Mouse (Mus musculus): ENCODE measurements around the gene Slc17a3. TPM values are rescaled to one million over a fixed set of nuclear protein-coding genes. Genes with fewer than 3 reads are reported as not detected.

The Slc17a3 gene
- polyA plus RNA-seq (2016; fragmentation: Nextera tagmentation; extraction: Ambion mirVana), result not detected in 2 replicates

DNA sequence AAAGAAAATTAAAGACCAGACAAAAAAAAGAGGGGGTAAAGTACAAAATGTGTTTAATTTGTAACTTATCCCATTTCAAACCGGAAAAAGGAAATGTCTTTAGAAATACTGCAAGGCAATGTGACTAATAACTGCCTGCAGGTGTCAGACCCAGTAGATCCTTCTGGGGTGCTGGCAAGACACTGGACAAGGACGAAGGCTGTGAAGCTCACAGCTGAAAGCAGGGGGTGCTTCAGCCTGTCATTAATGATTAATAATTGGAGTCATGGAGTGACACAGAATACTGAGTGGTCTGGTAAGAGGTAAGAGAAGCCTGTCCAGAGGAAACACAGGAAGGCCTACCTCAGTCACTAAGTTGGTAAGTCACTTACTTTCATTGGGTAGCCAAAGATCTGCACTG lies at the start of gene Slc17a3:
TSS of gene Slc17a3 (plus strand) at position 127 of the 400 bp plus-strand sequence.
- Histone ChIP-seq H3K36me3 (replicated peaks) (no peaks in the 10 kb centered on the region), H3K9me3 (no peaks in the 10 kb centered on the region), H3K27ac (no peak within 1 kb of the TSS), H3K4me3 (no peak within 1 kb of the TSS), H3K27me3 (ENCODE audit: poor library complexity, severe bottlenecking) (no peaks in the 10 kb centered on the region), H3K4me1 (no peaks in the 10 kb centered on the region)
- WGBS, result 86% methylated on average over 2 of the region's 2 CpGs
- DNase-seq (ENCODE audit: extremely low spot score, low spot score), result no peak

DNA sequence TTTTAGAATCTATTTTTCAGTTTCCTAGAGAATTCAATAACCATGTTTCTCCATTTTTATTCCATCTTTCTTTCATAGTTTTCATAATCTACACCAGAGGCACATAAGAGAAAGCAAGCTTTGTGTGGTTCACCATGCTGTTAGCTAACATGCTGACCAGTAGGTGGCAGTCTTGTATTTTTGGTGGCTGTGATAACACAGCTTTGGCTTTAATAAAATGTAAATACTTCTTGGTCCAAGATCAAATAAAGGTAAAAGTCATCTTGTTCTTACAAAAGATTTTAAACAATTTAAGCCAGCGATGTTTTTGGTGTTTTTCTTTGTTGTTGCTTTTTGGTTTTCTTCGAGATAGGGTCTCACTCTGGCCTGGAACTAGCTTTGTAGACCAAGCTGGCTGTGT lies 46.7 kb upstream of the Slc17a3 start:
- Histone ChIP-seq H3K36me3 (replicated peaks) (no peaks in the 10 kb centered on the region), H3K27me3 (ENCODE audit: poor library complexity, severe bottlenecking) (no peaks in the 10 kb centered on the region), H3K4me3 (no peak overlapping the region), H3K27ac (no peak overlapping the region), H3K4me1 (no peaks in the 10 kb centered on the region), H3K9me3 (no peaks in the 10 kb centered on the region)
- 43% methylated on average over 2 of the region's 2 CpGs for WGBS
- no peak for DNase-seq (ENCODE audit: extremely low spot score, low spot score)

DNA sequence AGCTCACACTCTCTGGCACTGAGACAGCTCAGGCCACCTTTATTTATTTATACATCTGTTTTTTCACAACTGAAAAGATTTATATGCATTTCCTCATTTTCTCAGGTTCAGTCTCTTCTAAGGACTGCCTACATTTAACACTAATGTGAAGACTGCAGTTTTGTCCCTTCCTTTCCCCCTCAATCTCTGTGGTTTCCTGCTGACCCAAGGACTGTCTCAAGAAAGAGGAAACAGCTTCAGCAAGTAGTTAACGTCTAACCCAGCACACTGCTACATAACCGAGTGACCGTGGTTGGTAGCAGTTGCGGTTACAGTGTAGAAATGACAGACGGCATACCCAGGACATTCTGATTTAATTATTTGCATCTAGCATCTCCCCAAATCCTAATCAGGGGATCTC lies 39.8 kb upstream of the Slc17a3 start:
- 0 out of 2 replicates have a peak, but pooled peaks cover 5% of the 10 kb centered on the region for H3K4me1 ChIP-seq
- no peak overlapping the region for H3K27ac ChIP-seq
- DNase-seq (ENCODE audit: extremely low spot score, low spot score), result no peak
- H3K36me3 ChIP-seq (replicated peaks), result no peaks in the 10 kb centered on the region
- 87% methylated on average over 5 of the region's 5 CpGs for WGBS
- H3K27me3 ChIP-seq (ENCODE audit: poor library complexity, severe bottlenecking), result no peaks in the 10 kb centered on the region
- no peak overlapping the region for H3K4me3 ChIP-seq
- no peaks in the 10 kb centered on the region for H3K9me3 ChIP-seq

GRCm38 (mm10) chr13:23804532-23804931 lies 34.7 kb upstream of the Slc17a3 start:
- Histone ChIP-seq H3K36me3 (replicated peaks) (no peaks in the 10 kb centered on the region), H3K27ac (no peak overlapping the region), H3K27me3 (ENCODE audit: poor library complexity, severe bottlenecking) (no peaks in the 10 kb centered on the region), H3K4me3 (no peak overlapping the region), H3K4me1 (no peaks in the 10 kb centered on the region), H3K9me3 (no peaks in the 10 kb centered on the region)
- DNase-seq (ENCODE audit: extremely low spot score, low spot score), result no peak
- WGBS, result 88% methylated on average over 2 of the region's 2 CpGs

- DNase-seq (ENCODE audit: extremely low spot score, low spot score), result no peak
- Histone ChIP-seq H3K36me3 (replicated peaks) (no peaks in the 10 kb centered on the region), H3K9me3 (no peaks in the 10 kb centered on the region), H3K4me1 (no peaks in the 10 kb centered on the region), H3K27ac (no peak within 1 kb of the TSS), H3K27me3 (ENCODE audit: poor library complexity, severe bottlenecking) (no peaks in the 10 kb centered on the region), H3K4me3 (no peak within 1 kb of the TSS)
- WGBS, result 89% methylated on average over 15 of the region's 15 CpGs
Measured at GRCm38 (mm10) chr13:23806422-23807052, 32.7 kb upstream of the Slc17a3 start, which contains the start of gene Slc17a2. Gene Slc17a2, plus strand, starts transcription at chr13:23806993.

- H3K4me1 ChIP-seq, result no peaks in the 10 kb centered on the region
- no peaks in the 10 kb centered on the region for H3K36me3 ChIP-seq (replicated peaks)
- H3K27ac ChIP-seq, result no peak overlapping the region
- H3K9me3 ChIP-seq, result no peaks in the 10 kb centered on the region
- H3K4me3 ChIP-seq, result no peak overlapping the region
- H3K27me3 ChIP-seq (ENCODE audit: poor library complexity, severe bottlenecking), result no peaks in the 10 kb centered on the region
- 62% methylated on average over 2 of the region's 2 CpGs for WGBS
- no peak for DNase-seq (ENCODE audit: extremely low spot score, low spot score)
Measured at GRCm38 (mm10) chr13:23816148-23816547, 23.1 kb upstream of the Slc17a3 start.

DNA sequence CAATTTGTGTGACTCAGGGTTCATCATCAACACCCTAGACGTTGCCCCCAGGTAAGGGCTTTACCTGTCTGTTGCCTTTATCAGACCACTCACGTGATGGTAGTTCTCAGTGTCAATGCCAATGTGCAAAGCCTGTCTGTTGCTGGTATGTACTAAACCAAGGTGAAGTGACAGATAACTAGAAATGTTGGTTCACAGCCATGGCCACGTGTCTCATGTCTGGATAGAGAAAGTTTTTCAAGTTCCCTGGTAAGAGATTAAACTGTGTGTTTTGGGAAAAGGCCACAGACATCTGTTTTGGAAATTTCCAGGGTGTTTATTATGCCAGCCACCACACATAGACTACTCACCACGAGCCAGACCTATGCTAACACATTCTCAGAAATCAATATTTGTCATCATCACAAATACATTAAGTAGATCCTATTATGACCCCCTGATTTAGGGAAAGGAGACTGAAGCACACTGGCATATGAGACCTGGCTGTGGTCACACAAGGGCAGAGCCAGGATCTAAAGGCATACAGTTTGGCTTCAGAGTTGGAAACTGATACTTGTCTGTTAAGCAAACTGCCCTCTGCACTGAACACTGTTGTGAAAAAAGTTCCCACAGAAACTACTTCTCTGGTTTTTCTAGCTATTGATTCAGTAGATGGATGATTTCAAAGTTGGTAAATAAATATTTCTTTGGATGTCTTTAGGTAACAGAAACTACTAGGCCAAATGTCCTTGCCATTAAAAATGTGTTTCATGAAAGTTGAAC lies 18.9 kb upstream of the Slc17a3 start:
- Histone ChIP-seq H3K4me1 (no peaks in the 10 kb centered on the region), H3K27me3 (ENCODE audit: poor library complexity, severe bottlenecking) (no peaks in the 10 kb centered on the region), H3K9me3 (no peaks in the 10 kb centered on the region), H3K27ac (no peak overlapping the region), H3K36me3 (replicated peaks) (no peaks in the 10 kb centered on the region), H3K4me3 (no peak overlapping the region)
- no peak for DNase-seq (ENCODE audit: extremely low spot score, low spot score)
- WGBS, result 74% methylated on average over 4 of the region's 4 CpGs

DNA sequence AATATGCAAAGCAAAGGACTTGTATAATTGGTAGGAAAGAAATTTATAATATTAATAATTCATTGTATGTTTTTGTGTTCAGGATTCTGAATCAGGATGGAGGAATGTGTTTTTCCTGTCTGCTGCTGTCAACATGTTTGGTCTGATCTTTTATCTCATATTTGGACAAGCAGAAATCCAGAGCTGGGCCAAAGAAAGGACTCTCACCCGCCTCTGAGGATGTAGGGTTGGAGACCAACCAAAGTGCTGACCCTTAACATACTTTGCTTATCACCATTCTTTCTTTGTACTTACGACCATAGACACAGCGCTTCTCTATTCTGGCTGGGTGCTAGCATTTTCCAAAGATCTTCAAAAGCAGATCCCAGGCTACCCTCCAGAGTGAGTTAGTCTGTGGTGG lies 17.0 kb upstream of the Slc17a3 start:
- 87% methylated on average over 3 of the region's 3 CpGs for WGBS
- no peaks in the 10 kb centered on the region for H3K27me3 ChIP-seq (ENCODE audit: poor library complexity, severe bottlenecking)
- no peak overlapping the region for H3K27ac ChIP-seq
- H3K9me3 ChIP-seq, result no peaks in the 10 kb centered on the region
- no peaks in the 10 kb centered on the region for H3K4me1 ChIP-seq
- H3K4me3 ChIP-seq, result no peak overlapping the region
- no peaks in the 10 kb centered on the region for H3K36me3 ChIP-seq (replicated peaks)
- no peak for DNase-seq (ENCODE audit: extremely low spot score, low spot score)

DNA sequence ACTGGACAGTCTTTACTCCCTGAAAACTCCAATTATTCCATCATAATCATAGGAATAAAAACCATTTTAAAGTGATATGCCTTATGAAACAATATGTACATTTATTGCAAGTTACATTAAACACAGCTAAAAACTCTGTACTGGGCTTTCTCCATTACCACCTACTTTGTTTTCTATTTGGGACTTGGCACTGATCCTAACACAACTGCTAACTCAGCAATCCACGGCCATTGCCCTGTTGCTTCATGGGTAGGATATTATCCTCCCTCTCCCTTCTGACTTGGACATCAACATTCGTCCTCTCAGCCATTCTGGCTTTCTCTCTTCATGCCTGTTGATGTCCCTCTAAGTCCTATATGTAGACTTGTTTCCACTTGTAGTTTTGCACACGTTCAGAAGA lies 12.6 kb upstream of the Slc17a3 start:
- Histone ChIP-seq H3K27me3 (ENCODE audit: poor library complexity, severe bottlenecking) (no peaks in the 10 kb centered on the region), H3K4me1 (no peaks in the 10 kb centered on the region), H3K4me3 (no peak overlapping the region), H3K36me3 (replicated peaks) (no peaks in the 10 kb centered on the region), H3K27ac (no peak overlapping the region), H3K9me3 (no peaks in the 10 kb centered on the region)
- WGBS, result 79% methylated on average over 3 of the region's 3 CpGs
- DNase-seq (ENCODE audit: extremely low spot score, low spot score), result no peak

GRCm38 (mm10) chr13:23833053-23833452 lies 6.2 kb upstream of the Slc17a3 start:
- Histone ChIP-seq H3K4me3 (no peak overlapping the region), H3K4me1 (0 out of 2 replicates have a peak, but pooled peaks cover 3% of the 10 kb centered on the region), H3K9me3 (no peaks in the 10 kb centered on the region), H3K36me3 (replicated peaks) (no peaks in the 10 kb centered on the region), H3K27ac (no peak overlapping the region), H3K27me3 (ENCODE audit: poor library complexity, severe bottlenecking) (no peaks in the 10 kb centered on the region)
- 20% methylated on average over 6 of the region's 6 CpGs for WGBS
- DNase-seq (ENCODE audit: extremely low spot score, low spot score), result peak; percentile 35

- H3K9me3 ChIP-seq, result no peaks in the 10 kb centered on the region
- H3K4me3 ChIP-seq, result no peak overlapping the region
- WGBS, result 91% methylated on average over 5 of the region's 5 CpGs
- DNase-seq (ENCODE audit: extremely low spot score, low spot score), result no peak
- H3K4me1 ChIP-seq, result 0 out of 2 replicates have a peak, but pooled peaks cover 3% of the 10 kb centered on the region
- no peak overlapping the region for H3K27ac ChIP-seq
- H3K36me3 ChIP-seq (replicated peaks), result no peaks in the 10 kb centered on the region
- H3K27me3 ChIP-seq (ENCODE audit: poor library complexity, severe bottlenecking), result no peaks in the 10 kb centered on the region
Measured at GRCm38 (mm10) chr13:23834836-23835235, 4.4 kb upstream of the Slc17a3 start.

DNA sequence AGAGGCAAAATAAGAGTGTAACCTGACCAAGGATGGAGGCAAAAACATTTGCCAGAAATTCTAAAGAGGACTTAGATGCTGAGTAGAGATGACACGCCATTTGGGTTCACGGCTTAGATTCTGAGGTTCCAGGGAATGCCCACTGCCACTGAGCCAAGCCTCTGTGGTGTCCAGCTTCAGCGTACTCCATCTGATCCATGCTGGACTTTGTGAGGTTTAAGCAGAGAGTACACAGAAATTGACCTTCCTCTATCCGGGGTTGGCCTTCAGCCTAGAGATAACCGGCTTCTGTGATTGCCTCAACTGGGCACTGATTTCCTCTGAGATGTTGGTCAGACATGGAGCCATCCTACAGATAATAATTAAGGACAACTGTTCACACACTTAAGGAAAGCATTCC lies 2.6 kb upstream of the Slc17a3 start:
- no peaks in the 10 kb centered on the region for H3K9me3 ChIP-seq
- 91% methylated on average over 5 of the region's 5 CpGs for WGBS
- DNase-seq (ENCODE audit: extremely low spot score, low spot score), result no peak

DNA sequence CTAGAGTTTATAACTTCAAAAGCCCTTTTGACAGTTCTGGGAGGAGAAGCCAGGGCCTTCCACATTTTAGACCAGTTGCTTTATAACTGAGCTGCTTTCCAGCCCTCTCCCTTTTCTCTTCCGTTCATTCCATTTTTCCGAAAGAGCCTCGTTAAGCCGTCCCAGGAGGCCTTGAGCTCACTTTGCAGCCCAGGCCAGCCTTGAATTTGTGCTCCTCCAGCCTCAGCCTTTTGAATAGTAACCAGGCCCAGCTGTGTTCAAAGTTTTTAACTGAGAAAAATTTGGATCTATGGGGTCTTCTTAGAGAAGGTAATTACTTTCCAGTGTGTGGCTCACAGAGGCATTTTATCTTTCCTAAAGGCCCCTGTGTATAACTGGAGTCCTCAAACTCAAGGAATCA lies 6.6 kb downstream of the Slc17a3 start:
- H3K9me3 ChIP-seq, result no peaks in the 10 kb centered on the region
- H3K27ac ChIP-seq, result no peak overlapping the region
- WGBS, result 62% methylated on average over 4 of the region's 4 CpGs
- no peaks in the 10 kb centered on the region; the same call in 1 of the 2 replicates for H3K4me1 ChIP-seq
- no peak for DNase-seq (ENCODE audit: extremely low spot score, low spot score)
- H3K4me3 ChIP-seq, result no peak overlapping the region
- no peaks in the 10 kb centered on the region for H3K27me3 ChIP-seq (ENCODE audit: poor library complexity, severe bottlenecking)
- H3K36me3 ChIP-seq (replicated peaks), result no peaks in the 10 kb centered on the region

More for the DNA sequence above, 2.6 kb upstream of the Slc17a3 start:
- Histone ChIP-seq H3K4me1 (0 out of 2 replicates have a peak, but pooled peaks cover 3% of the 10 kb centered on the region), H3K36me3 (replicated peaks) (no peaks in the 10 kb centered on the region), H3K27me3 (ENCODE audit: poor library complexity, severe bottlenecking) (no peaks in the 10 kb centered on the region), H3K27ac (no peak overlapping the region), H3K4me3 (no peak overlapping the region)

All from forebrain, embryonic 10.5 days (tissue).